Mouse (Mus musculus) liver, embryonic 14.5 days (tissue): ENCODE measurements around the gene Rhbdf2. TPM values are rescaled to one million over a fixed set of nuclear protein-coding genes. Genes with fewer than 3 reads are reported as not detected.

Experiments
- ATAC-seq: fragments of 200-750 bp; cut with Nextera tagmentation; 2 replicates; pipeline ENCODE4 v1.8.0; 2017; ENCODE audit warnings: moderate number of reproducible peaks, mild to moderate bottlenecking, moderate library complexity; ENCODE audit not compliant: insufficient read depth
- DNase-seq, 3 experiments: peaks; one replicate each; pipeline ENCODE4 v3.0.0-alpha.2; 2012 to 2013; ENCODE audit warnings: low read depth in 3 of 3, low spot score in 3 of 3
- H3K27ac ChIP-seq: fragments of 300-500 bp; sonication (generic); 2 replicates; pipeline ENCODE4 v1.5.1; 2014; ENCODE audit warnings: moderate library complexity, mild to moderate bottlenecking, control low read depth, inconsistent platforms
- H3K27me3 ChIP-seq: fragments of 300-500 bp; sonication (generic); 2 replicates; pipeline ENCODE4 v1.6.1; 2014; ENCODE audit warnings: mild to moderate bottlenecking, low read length, moderate library complexity; ENCODE audit not compliant: control insufficient read depth, insufficient read depth
- H3K36me3 ChIP-seq: fragments of 300-500 bp; sonication (generic); replicated peaks from 2 replicates; pipeline ENCODE4 v1.6.1; 2014; ENCODE audit warnings: low read depth; ENCODE audit not compliant: control insufficient read depth, insufficient read depth
- H3K4me1 ChIP-seq, 2 experiments: fragments of 200-500 bp in 1 of 2; fragments of 300-500 bp in 1 of 2; sonication (generic) in 1 of 2; replicated peaks; 2 replicates each; pipeline ENCODE4 v1.6.1; 2012 to 2014; ENCODE audit warnings: antibody characterized with exemption in 1 of 2, inconsistent platforms in 1 of 2, low read length in 1 of 2; ENCODE audit not compliant: control insufficient read depth in 2 of 2, insufficient read depth in 2 of 2
- H3K4me2 ChIP-seq: fragments of 300-500 bp; sonication (generic); 2 replicates; pipeline ENCODE4 v1.6.1; 2014; ENCODE audit warnings: low read depth, mild to moderate bottlenecking, control low read depth, moderate library complexity
- H3K4me3 ChIP-seq, 2 experiments: fragments of 200-500 bp in 1 of 2; fragments of 300-500 bp in 1 of 2; sonication (generic) in 1 of 2; 2 replicates each; pipeline ENCODE4 v1.5.1; 2012 to 2014; ENCODE audit warnings: low read depth in 2 of 2, low read length in 2 of 2, mild to moderate bottlenecking in 2 of 2, control low read depth in 1 of 2, inconsistent platforms in 1 of 2, moderate library complexity in 1 of 2; ENCODE audit not compliant: insufficient read depth in 1 of 2
- H3K9ac ChIP-seq: fragments of 300-500 bp; sonication (generic); replicated peaks from 2 replicates; pipeline ENCODE4 v1.6.1; 2014; ENCODE audit warnings: mild to moderate bottlenecking, control low read depth, moderate library complexity
- H3K9me3 ChIP-seq: fragments of 300-500 bp; sonication (generic); 2 replicates; pipeline ENCODE4 v1.6.1; 2016; ENCODE audit warnings: low read length, mixed read lengths; ENCODE audit not compliant: control insufficient read depth
- CTCF ChIP-seq: IDR thresholded peaks from 2 replicates; pipeline ENCODE4 v1.5.1; 2016; ENCODE audit warnings: antibody characterized with exemption, low read depth, control low read depth
- EP300 ChIP-seq: IDR thresholded peaks from 2 replicates; pipeline ENCODE4 v1.6.1; 2016; ENCODE audit warnings: antibody characterized with exemption, low read depth
- WGBS: fragments of 180-500 bp; shearing (Covaris S2); extraction: QIAGEN DNeasy Blood & Tissue Kit; methylation state at CpG from one replicate; pipeline ENCODE4 v1.1.7; 2014; ENCODE audit not compliant: insufficient replicate concordance; 5-methylcytosine and 5-hydroxymethylcytosine counted together
- polyA plus RNA-seq, 2 experiments: library from polyadenylated mRNA; depleted of rRNA in 1 of 2; stranded (reverse) in 1 of 2; unstranded in 1 of 2; fragments of >200 nt; fragmentation: Nextera tagmentation in 1 of 2; extraction: Ambion mirVana in 1 of 2; gene quantifications; 2 replicates each; pipeline versions ENCODE4 v1.2.1 to v1.2.3; 2012 to 2014

The Rhbdf2 gene
- polyA plus RNA-seq, 2 experiments: 3.8 to 8.3 TPM

DNA sequence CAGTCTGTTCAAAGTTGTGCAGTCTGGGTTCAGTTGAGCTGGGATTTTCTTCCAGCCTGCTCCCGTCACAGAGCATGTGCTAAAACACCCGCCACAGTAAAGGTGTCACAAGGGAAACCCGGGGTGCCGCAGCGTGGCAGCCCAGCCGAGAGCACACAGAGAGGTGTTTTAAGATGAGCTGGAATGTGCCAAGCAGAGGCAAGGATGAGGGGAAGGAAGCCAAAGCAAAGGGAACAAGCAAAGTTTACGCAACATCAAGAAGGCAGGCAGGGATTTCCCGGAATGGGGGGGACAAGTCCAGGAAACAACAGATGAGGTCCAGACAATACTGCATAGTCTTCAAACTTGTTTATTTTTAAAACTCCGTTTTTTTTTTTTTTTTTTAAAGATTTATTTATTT, 39.7 kb upstream of the Rhbdf2 start:
- H3K27me3 ChIP-seq: peaks cover 5% of the 10 kb centered on the region; the same call in 1 of the 2 replicates
- no peak overlapping the region for H3K9ac ChIP-seq
- no peaks in the 10 kb centered on the region for H3K9me3 ChIP-seq
- H3K36me3 ChIP-seq: no peaks in the 10 kb centered on the region
- no peak overlapping the region for H3K4me3 ChIP-seq
- TF ChIP-seq EP300 (no peak), CTCF (no peak)
- ATAC-seq (no peak), DNase-seq (no peak)
- no peak overlapping the region for H3K4me2 ChIP-seq
- WGBS: 61% methylated on average over 9 of the region's 9 CpGs
- no peak overlapping the region for H3K27ac ChIP-seq
- peaks cover 7 to 9% of the 10 kb centered on the region in 2 experiments; a peak in 1 of 4 replicates for H3K4me1 ChIP-seq

DNA sequence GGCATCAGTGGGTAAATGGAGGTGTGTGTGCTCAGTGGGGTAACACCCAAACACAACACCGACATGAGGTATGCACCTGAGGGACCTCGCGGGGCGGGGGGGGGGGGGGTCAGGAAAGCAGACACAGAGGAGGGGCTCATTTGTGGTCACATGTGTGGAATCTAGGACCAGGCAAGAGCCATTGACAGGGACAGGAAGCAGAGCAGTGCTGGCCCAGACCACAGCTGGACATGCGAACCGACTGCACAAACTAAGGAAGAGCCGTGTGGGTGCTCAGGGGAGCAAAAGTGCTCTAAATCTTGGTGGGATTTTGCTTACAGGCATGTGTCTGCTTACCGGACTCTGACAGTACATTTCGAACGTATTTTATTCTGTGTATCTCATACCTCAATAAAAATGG, 38.5 kb upstream of the Rhbdf2 start:
- H3K4me1 ChIP-seq: peaks cover 2 to 6% of the 10 kb centered on the region in 2 experiments; a peak in 2 of 4 replicates
- H3K27me3 ChIP-seq: peaks cover 5% of the 10 kb centered on the region; the same call in 1 of the 2 replicates
- no peaks in the 10 kb centered on the region for H3K9me3 ChIP-seq
- no peak overlapping the region for H3K4me2 ChIP-seq
- DNase-seq (no peak), ATAC-seq (no peak)
- no peak overlapping the region for H3K27ac ChIP-seq
- 58% methylated on average over 9 of the region's 10 CpGs for WGBS
- TF ChIP-seq CTCF (no peak), EP300 (no peak)
- H3K36me3 ChIP-seq: no peaks in the 10 kb centered on the region
- no peak overlapping the region for H3K4me3 ChIP-seq
- H3K9ac ChIP-seq: no peak overlapping the region

DNA sequence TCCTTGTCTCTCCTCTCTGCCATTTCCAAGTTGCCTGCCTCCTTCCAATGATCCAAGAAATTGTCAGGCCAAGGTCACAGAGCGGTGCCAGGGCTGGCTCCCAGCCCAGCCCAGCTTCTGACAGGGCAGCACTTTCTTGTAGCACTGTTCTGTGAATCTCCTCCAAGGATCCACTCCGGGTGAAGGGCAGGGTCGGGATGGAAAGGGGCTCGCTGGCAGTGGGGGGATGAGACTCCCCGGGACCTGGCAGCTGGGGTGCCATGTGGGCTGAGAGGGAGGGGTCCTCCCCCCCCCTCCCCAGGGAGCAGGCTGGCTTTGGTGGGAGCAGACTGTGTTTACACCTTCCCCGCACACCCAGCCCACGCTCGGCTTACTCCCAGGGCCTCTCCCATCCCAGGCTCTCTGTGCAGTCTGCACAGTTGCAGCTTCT, 35.1 kb upstream of the Rhbdf2 start:
- H3K36me3 ChIP-seq: no peaks in the 10 kb centered on the region
- TF ChIP-seq EP300 (no peak), CTCF (no peak)
- DNase-seq: no peak
- peaks cover 5% of the 10 kb centered on the region; the same call in 1 of the 2 replicates for H3K27me3 ChIP-seq
- no peaks in the 10 kb centered on the region for H3K9me3 ChIP-seq
- H3K4me1 ChIP-seq: peaks cover 0 to 5% of the 10 kb centered on the region in 2 experiments; a peak in 2 of 4 replicates
- no peak overlapping the region for H3K9ac ChIP-seq
- no peak overlapping the region for H3K4me2 ChIP-seq
- no peak for ATAC-seq
- no peak overlapping the region for H3K27ac ChIP-seq
- H3K4me3 ChIP-seq: no peak overlapping the region
- 56% methylated on average over 7 of the region's 8 CpGs for WGBS

DNA sequence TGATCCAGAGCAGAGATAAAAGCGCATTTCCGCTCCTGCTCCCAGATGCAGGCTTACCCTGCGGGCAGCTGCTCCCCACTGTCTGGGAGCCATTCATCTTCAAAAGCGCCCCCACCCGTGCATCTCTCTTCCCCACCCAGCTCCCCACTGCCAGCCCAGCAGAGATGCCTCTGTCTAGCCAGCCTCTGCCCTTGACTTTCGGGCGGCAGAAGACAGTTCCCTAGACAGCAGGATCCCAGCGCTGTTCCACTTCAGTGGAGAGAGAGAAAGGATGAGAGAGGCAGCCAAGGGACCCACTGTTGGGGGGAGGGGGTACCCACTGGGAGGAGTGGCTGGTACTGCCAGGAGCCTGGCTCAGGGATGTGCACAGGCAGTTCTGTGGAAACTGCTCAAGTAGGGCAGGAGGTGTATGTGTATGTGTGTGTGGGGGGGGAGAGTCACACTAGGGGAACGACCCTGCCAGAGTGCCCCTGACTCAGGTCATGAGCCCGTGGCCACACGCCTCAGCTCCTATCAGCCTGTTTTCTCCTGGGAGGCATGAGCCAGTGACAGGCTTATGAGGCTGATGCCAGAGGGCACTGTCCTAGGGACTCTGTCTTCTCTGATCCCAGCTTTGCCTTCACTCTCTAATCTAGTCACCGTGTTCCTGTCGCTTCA, 34.6 kb upstream of the Rhbdf2 start:
- Histone ChIP-seq H3K9me3 (no peaks in the 10 kb centered on the region), H3K4me3 (no peak overlapping the region), H3K27me3 (peaks cover 5% of the 10 kb centered on the region; the same call in 1 of the 2 replicates), H3K27ac (no peak overlapping the region), H3K4me2 (no peak overlapping the region), H3K4me1 (peaks cover 0 to 5% of the 10 kb centered on the region in 2 experiments; a peak in 2 of 4 replicates), H3K9ac (no peak overlapping the region), H3K36me3 (no peaks in the 10 kb centered on the region)
- WGBS: 29% methylated on average over 13 of the region's 13 CpGs
- ATAC-seq (no peak), DNase-seq (no peak)
- no peak for TF ChIP-seq CTCF
- TF ChIP-seq EP300: no peak

DNA sequence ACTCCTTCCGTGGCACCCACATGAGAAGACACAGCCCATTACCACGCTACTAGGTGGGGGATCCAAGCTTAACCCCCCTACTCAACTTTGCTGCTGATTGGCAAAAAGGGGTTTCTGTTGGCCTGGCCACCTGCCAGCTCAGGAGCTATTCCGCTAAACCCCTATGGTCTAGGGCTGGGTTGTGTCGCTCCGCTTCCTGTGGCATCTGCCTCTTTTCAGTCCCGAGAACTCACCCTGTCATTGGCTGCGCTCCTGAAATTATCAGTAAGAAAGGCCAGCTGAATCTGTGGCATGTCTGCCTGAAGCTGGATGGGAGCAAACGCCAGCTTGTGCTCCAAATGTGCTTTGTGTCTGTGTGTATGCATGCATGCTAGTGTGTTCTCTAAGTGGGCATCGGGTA, 33.4 kb upstream of the Rhbdf2 start:
- H3K4me1 ChIP-seq: peaks cover 0 to 5% of the 10 kb centered on the region in 2 experiments; a peak in 2 of 4 replicates
- H3K27ac ChIP-seq: no peak overlapping the region
- no peak for TF ChIP-seq CTCF
- no peak for TF ChIP-seq EP300
- H3K36me3 ChIP-seq: no peaks in the 10 kb centered on the region
- H3K4me3 ChIP-seq: no peak overlapping the region
- 74% methylated on average over 9 of the region's 9 CpGs for WGBS
- DNase-seq: no peak
- peaks cover 5% of the 10 kb centered on the region; the same call in 1 of the 2 replicates for H3K27me3 ChIP-seq
- H3K9me3 ChIP-seq: no peaks in the 10 kb centered on the region
- H3K4me2 ChIP-seq: no peak overlapping the region
- ATAC-seq: no peak
- H3K9ac ChIP-seq: no peak overlapping the region
